Mouse (Mus musculus): Measurements from ENCODE around the gene Fbxw9.

Gene Fbxw9

DNA sequence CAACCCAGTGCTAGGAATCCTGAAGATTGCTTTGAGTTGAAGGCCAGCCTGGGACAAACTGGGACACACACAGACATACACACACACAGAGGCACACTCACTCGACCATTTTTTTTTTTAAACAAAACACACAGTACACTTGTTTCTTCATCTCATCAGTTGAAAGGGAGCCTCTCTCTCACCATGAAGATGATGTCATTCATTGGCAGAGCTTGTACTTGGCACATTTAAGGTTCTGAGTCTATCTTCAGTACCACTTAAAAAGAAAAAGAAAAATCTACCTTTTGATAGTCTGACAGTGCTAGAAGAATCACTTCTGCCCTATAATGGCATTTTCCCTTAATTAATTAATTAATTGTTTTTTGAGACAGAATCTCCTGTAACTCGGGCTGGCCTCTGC is 28.9 kb downstream of the Fbxw9 start:
- DNase-seq: no peak

DNA sequence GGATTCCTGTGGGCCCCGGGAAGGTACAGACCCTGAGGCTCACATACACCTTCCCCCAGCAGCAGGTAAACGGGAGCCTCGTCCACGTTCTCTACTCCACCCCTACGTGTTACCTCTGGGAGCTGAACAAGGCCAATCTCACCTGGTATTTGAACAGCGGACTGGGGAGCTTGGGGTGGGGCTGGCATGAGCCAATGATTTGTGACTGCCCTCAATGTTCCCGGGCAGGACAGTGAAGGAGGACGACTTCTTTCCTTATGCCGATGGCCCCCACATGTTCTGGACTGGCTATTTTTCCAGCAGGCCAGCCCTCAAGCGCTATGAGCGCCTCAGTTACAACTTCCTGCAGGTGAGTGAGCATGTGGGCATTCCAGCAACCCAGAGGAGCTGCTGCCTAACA is 31.0 kb downstream of the Fbxw9 start:
- DNase-seq: no peak

DNA sequence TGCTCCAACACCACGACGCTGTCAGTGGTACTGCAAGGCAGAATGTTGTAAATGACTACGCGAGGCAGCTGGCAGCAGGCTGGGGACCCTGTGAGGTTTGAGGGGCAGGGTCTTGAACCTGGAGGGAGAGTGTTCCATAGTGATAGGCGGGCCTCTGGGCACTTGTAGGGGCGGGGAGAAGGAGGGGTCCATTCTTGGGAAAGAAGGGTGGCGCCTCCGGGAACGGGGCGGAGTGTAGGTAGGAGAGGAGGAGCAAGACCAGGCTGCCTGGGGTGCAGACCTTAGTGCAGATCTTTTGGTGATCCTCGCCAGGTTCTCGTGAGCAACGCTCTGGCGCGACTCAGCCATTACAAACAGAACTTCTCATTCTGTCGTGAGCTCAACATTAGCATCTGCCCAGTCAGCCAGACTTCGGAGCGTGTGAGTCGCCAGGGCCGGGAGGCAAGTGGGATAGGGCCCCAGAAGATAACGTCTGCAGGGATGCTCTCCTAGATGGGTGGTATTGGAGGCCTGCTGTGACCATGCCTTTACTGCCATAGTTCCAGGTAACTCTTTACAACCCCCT is 31.8 kb downstream of the Fbxw9 start:
- DNase-seq: no peak

DNA sequence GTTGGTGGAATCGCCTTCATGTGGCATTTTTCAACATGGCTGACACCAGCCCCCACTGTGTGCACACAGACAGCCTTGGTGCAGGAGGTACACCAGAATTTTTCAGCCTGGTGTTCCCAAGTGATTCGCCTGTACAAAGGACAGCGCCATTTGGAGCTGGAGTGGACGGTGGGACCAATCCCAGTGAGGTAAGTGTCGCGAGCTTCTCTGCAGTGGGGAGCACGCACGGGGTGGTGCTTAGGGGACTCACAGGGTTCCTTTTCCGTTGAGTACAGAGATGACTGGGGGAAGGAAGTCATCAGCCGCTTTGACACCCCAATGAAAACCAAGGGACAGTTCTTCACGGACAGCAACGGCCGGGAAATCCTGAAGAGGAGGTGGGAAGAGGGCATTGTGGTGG is 35.2 kb downstream of the Fbxw9 start:
- no peak for DNase-seq

DNA sequence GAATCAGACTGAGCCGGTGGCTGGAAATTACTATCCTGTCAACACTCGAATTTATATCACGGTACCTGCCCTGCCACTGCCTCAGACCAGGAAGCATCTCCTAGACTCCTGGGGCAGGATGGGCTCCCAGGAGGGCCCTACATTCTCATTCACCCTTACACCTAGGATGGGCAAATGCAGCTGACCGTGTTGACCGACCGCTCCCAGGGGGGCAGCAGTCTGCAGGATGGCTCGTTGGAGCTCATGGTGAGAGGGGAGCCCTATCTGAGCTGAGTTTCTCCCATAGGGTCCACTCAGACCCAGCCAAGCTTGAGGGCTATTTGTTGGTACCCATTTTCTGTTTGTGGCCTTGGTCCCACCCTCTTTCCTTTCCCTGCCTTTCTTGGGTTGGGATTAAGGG is 35.7 kb downstream of the Fbxw9 start:
- DNase-seq: no peak

DNA sequence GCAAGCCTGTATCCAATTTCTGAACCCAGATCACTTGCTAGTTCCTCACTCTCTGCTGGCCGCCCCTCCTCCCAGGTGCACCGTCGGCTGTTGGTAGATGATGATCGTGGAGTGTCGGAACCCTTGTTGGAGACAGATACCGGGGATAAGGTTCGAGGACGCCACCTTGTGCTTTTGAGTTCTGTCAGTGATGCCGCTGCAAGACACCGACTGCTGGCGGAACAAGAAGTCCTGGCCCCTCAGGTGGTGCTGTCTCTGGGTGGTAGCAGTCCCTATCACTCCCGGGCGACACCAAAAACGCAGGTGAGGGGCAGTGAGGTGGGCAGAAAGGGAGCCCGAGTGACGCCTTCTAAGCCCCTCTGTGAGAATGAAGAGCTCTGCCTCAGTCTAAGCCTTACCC is 36.3 kb downstream of the Fbxw9 start:
- DNase-seq: no peak

DNA sequence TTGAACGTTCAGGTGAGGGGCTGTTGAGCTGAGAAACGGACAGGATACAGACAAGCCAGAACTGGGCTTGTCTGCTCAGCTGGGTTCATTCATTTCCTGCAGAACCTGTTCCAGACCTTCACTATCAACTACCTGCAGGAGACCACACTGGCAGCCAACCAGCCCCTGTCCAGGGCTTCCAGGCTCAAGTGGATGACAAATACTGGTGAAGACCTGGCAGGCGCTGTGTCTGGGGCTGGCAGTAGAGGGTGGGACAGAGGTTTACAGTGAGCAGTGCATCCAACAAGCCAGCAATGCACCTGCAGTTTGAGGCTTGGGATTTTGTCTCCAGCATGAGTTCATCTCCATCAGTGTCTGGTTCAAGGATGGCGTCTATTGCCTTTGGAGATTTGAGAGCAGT is 37.0 kb downstream of the Fbxw9 start:
- no peak for DNase-seq

DNA sequence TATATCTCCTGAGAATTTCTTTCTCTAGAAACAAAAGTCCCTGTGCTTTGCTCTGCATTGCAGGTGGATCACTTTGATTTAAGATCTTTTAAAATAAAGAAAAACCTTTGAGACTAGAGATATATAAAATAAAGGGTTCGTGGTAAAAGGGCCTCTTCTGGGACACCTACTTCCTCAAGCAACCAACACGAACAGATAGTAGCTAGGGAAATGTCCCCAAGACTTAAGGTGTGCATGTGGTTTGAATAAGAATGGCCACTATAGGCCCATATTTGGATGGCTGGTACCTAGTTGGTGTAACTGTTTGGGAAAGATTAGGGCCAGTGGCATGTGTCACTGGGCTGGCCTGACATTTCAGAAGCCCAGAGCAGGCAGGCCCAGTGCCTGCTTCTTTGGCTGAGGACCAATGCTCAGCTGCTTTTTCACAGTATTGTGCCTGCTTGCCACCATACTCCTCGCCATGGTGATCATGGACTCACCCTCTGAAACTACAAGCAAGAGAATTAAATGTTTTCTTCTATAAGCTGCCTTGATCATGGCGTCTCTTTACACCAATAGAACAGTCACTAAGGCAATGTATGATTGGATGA is 40.3 kb downstream of the Fbxw9 start:
- DNase-seq: no peak

DNA sequence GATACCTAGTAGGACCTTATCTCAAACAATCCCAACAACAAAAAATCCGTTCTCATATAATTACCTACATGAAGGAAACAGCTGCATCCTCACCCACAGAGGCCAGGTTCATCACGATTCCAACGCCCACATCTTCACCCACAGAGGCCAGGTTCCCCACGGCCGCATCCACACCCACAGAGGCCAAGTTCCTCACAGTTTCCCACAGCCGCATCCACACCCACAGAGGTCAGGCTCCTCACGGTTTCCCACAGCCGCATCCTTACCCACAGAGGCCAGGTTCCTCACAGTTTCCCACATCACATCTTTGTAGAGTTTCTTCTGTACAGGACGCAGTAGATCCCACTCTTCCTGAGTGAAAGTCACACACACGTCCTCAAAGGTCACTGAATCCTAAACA is 53.4 kb downstream of the Fbxw9 start:
- no peak for DNase-seq

DNA sequence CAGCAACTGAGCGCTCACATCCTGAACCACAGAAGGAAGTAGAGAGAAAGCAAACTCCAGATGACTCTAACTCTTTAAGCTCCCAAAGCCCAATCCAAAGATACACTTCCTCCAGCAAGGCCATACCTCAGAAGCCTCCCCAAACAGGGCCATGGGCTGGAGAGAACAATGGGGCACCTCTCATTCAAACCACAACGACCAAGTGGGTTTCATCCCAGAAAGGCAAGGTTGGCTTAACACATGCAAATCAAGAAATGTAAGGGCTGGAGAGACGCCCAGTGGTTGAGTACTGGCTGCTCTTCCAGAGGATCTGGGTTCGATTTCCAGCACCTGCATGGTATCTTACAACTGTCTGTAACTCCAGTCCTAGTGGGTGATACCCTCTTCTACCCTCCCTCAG is 55.6 kb downstream of the Fbxw9 start:
- no peak for DNase-seq

Data from kidney, adult 11 months (tissue).